Mouse (Mus musculus): ENCODE data around the gene Hist3h2a.

GRCm38 (mm10) chr11:58948542-58949479 is 5.7 kb upstream of the Hist3h2a start, which contains the start of gene Hist3h2ba:
- TF ChIP-seq CTCF (IDR thresholded peaks at IDR 0.05; ENCODE audit: low read depth) (no peak), EP300 (optimal IDR thresholded peaks at IDR 0.05) (no peak)

Measured in stomach, postnatal 0 days (tissue).